Mouse (Mus musculus): ENCODE data around the gene Scyl3.

GRCm38 (mm10) chr1:163953396-163953795, 24.5 kb downstream of the Scyl3 start:
- TF ChIP-seq EP300 (IDR thresholded peaks at IDR 0.05; ENCODE audit: insufficient read depth, low read depth, low read length) (no peak), CTCF (IDR thresholded peaks at IDR 0.05) (no peak), POLR2A (IDR thresholded peaks at IDR 0.05; ENCODE audit: insufficient read depth, low read depth, low read length) (no peak)

Measured in heart, adult 2 months (tissue).